Mouse (Mus musculus): ENCODE data around the gene Sec14l2.

- no peak for TF ChIP-seq CTCF (IDR thresholded peaks at IDR 0.05; ENCODE audit: low read depth)
- TF ChIP-seq EP300 (IDR thresholded peaks at IDR 0.05; ENCODE audit: low read depth) = no peak
These were observed 62.2 kb downstream of the Sec14l2 start for GRCm38 (mm10) chr11:4060866-4061575.
